Mouse (Mus musculus) T-helper 17 cell (primary cell): ENCODE measurements around the gene Gm10803.

ENCODE experiments used
- in situ Hi-C, 2 experiments: fragments of 300-600 bp; cut with MboI, MseI; formaldehyde crosslinking; loops; 1 replicate in 1 of 2; 2 replicates in 1 of 2; pipeline ENCODE4 v1.15.1; 2025; ENCODE audit warnings: high pct_unique_total_duplicates in 2 of 2

Gm10803 gene

DNA sequence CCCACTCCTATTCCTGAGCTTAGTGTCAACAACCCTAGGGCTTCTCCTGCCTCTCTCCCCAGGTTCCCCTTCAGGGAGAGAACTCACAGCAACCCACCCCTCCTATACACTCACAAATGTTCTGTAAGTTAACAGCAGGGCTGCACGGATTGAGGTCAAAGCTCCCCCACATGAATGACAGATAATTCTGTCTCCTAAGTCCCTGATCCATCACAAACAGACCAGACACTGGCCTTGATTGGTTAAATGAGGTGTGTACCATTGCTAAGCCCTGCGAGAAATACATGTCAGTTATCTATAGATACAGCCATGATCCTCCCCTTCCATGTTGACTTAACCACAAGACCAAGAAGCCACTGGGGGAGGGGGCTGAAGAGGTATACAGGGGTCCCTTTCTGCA is 31.3 kb downstream of the Gm10803 start:
- in situ Hi-C loops: no loop called here

DNA sequence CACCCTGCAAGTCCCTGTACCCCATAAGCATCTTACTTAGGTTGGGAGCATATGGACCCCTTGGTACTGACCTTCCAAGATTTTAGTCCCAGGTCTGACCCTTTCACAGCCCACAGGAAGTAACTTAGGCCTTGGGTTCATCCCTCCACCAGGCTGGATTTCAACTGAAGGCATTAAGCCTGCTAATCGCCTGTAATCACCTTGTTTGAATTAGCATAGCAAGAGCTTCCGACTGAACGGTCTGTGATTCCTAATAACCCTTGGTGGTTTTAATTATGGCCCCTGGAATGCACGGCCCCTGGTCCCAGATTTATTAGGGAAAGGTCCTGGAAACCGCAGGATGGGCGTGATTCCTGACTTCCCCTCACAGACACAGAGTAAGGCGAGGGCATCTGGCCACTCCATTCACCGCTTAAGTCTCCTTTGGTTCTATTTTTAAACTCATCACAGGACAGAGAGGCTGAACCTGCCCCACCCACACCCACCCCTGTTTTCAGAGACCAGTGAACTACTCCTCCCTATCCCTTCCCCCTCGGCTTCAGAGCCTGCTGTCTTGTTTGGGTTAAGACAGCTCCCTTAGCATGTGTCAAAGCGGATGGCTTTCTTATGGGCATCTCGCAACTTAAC is 31.9 kb downstream of the Gm10803 start:
- in situ Hi-C loops: no loop called here

DNA sequence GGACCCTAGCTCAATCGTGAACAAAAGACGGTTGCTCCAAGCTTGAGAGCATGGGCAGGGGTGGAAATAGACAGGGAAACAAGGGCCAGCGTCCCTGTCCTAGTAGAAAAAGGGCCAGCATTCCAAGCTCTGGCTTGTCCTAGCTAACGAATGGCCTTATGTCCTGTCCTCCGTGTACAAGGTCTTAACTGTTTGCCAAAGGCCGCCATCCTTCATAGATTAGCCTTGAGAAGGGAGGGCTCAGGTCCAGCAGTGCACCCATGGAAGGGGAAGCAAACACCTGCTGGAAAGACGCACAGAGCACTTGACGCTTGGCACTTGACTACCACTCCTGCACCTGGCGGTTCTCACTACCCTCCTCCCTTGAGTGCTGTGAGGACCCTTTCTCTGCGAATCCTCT is 32.8 kb downstream of the Gm10803 start:
- in situ Hi-C loops: no loop called here

DNA sequence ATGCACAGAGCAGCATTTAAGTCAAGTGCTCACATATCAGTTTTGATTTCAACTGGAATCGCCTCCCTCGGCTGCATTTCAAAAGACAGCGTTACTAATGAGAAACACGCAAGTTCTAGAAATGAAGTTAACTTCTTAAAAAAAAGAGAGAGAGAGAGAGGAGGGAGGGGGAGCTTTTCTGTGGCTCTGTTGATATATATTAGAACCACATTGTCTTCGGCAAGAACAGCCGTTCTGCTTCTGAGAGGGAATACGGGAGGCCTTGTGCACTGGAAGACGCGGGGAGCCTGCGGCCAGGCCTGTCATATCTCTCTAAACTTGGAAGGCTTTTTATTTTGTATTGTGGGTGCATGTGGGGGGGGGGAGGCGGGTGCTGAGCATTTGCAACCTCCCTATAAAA is 36.8 kb downstream of the Gm10803 start:
- in situ Hi-C loops: no loop called here

DNA sequence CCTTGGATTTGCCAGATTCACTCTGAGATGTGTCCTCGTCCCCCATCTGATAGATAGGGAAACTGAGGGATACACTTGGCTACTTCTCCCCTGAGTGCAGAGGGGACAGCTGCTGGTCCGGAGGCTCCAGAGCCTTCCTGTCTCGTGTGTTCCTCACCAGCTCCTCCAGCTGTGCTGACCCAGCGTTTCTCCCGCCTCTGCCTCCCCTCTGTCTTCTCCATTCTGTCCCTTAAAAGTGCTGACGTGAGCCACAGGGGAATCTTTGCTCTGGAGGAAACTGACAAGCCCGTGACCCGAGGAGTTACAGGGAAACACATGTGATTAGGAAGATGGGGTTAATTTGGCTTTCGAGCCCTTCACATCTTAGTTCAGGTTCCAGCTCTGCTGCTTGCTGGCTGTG is 39.4 kb downstream of the Gm10803 start:
- in situ Hi-C loops: no loop called here

DNA sequence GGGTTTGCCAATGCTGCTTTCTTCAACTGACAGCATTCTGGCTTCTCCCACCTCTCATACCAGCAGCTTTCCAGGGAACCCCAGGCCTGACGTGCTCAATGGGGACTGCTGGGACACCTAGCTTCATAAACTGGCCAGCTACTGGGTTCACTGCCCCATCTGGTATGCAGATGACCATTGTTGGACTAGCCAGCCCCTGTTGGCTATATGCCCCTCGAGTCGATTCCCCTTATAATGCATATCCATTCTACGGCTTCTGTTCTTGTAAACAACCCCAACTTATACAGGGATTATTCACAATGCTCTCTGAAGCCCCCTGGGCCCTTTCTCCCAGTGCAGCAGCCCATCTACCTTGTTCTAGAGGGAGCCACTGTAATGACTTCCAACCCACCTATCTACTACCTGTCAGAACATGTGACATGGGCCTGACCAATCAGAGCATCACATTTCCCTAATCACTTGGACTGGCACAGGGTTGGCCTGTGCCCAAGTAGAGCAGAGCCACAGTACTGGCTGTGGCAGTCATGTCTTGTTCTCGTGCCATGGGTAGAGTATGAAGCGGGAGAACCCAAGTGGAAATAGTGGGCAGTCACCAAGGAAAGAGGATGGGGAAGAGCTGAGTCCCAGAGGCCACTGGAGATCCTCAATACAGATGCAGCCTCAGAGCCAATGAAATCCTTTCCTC is 44.4 kb downstream of the Gm10803 start:
- in situ Hi-C loops: no loop called here

DNA sequence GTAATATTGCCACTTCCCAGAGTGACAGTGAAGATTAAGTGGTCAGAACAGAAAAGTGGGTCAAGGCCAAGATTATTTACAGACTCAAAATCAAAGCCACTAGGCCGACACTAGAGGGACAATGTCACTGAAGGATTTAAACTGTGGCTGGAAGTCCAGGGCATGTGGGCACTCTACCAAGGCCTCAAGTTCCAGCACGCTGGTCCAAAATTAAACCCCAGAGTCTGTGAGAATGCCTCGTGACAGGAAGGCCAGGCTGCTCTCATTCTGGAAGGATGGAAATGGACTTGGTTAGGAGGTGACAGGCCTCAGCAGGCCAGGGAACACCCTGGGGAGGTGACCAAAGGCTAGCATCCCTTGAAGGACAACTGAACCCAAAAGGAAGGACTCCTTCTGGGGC is 48.4 kb downstream of the Gm10803 start:
- in situ Hi-C loops: no loop called here

DNA sequence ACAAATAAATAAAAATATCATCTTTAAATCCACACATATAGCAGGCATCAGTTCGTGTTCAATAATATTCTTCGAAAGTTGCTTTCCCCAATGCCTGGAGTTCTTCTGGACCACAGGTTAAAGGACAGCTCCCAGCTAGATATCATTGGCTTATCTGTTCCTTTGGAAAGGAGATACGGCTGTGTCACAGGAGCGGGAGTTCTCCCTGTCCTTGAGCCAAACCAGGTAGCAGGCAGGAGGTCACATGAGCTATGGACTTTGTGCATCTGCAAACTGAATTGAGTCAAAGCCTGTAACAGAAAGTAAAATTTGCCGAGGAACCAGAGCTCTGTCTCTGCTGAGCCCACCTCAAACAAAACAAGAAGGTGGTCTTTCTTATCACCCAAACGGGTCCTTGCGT is 52.7 kb downstream of the Gm10803 start:
- in situ Hi-C loops: no loop called here
